Mouse (Mus musculus): ENCODE measurements at regions not wholly inside any gene's neighbourhood (a gene's known extent, or its start where the extent isn't known, plus 50 kb on each side); places are given as distances from the start of the nearest gene placed in this dataset.
A peak's percentile ranks its signal among the peaks of the same experiment; 100 is the strongest.

DNA sequence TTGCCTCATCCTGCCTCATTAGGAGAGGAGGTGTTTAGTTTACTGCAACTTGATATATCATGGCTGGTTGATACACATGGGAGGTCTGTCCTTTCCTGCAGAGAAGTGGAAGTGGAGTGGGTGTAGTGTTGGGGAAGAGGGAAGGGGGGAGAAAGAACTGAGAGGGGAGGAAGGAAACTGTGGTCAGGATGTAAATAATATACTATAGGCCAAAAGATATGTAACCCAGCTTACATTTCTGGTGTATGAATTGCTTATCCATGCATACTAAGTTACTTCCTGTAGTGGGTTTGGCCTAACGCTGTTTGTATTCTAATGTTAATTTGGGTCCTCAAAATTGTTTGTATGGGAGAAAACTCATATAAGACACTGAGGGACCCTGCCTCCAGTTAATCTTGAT, 289.6 kb downstream of the Cetn3 start:
- no peak for ATAC-seq (ENCODE audit: low read depth)
- 59% methylated on average over 1 of the region's 1 CpGs for WGBS (ENCODE audit: insufficient replicate concordance)
- H3K27ac ChIP-seq (ENCODE audit: low read length): no peak overlapping the region
- no peak overlapping the region for H3K9ac ChIP-seq (ENCODE audit: low read depth, low read length)
- no peaks in the 10 kb centered on the region for H3K36me3 ChIP-seq (ENCODE audit: control insufficient read depth, insufficient read depth)
- H3K4me1 ChIP-seq (ENCODE audit: control insufficient read depth, low read depth, low read length): no peaks in the 10 kb centered on the region
- H3K4me3 ChIP-seq (ENCODE audit: low read depth, low read length): no peak overlapping the region
- no peaks in the 10 kb centered on the region for H3K9me3 ChIP-seq (replicated peaks; ENCODE audit: control insufficient read depth, low read length)
- no peak overlapping the region for H3K4me2 ChIP-seq (ENCODE audit: low read depth, low read length)
- no peaks in the 10 kb centered on the region for H3K27me3 ChIP-seq (ENCODE audit: control insufficient read depth, insufficient read depth, low read depth, low read length)

GRCm38 (mm10) chr13:82073343-82073742, 290.5 kb downstream of the Cetn3 start:
- H3K27ac ChIP-seq (ENCODE audit: low read length): no peak overlapping the region
- H3K9me3 ChIP-seq (replicated peaks; ENCODE audit: control insufficient read depth, low read length): no peaks in the 10 kb centered on the region
- H3K9ac ChIP-seq (ENCODE audit: low read depth, low read length): no peak overlapping the region

DNA sequence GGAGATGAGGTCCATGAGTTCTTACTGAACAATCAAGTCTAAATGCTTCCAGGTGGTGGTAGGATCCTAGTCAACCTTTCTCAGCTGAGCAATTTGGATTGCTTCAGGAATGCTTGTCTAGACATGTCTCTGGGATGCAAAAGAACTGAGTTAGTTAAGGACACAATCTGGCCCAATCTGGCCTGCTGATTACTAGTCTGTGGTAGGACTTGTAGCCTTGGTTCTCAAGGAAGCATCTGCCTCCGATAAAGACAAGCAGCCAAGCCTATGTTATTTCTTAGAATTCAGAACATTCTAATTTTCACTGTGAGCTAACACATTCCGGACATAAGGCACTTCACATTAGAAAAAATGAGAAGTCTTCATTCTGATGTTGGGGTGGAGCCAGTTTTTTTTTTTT, 298.5 kb downstream of the Cetn3 start:
- Histone ChIP-seq H3K4me3 (ENCODE audit: low read depth, low read length) (no peak overlapping the region), H3K9ac (ENCODE audit: low read depth, low read length) (no peak overlapping the region), H3K4me1 (ENCODE audit: control insufficient read depth, low read depth, low read length) (no peaks in the 10 kb centered on the region), H3K27ac (ENCODE audit: low read length) (no peak overlapping the region), H3K27me3 (ENCODE audit: control insufficient read depth, insufficient read depth, low read depth, low read length) (no peaks in the 10 kb centered on the region), H3K9me3 (replicated peaks; ENCODE audit: control insufficient read depth, low read length) (no peaks in the 10 kb centered on the region), H3K4me2 (ENCODE audit: low read depth, low read length) (no peak overlapping the region), H3K36me3 (ENCODE audit: control insufficient read depth, insufficient read depth) (no peaks in the 10 kb centered on the region)
- no peak for ATAC-seq (ENCODE audit: low read depth)
- 71% methylated on average over 2 of the region's 2 CpGs for WGBS (ENCODE audit: insufficient replicate concordance)

More at GRCm38 (mm10) chr13:82073343-82073742, 290.5 kb downstream of the Cetn3 start:
- H3K4me3 ChIP-seq (ENCODE audit: low read depth, low read length): no peak overlapping the region
- H3K36me3 ChIP-seq (ENCODE audit: control insufficient read depth, insufficient read depth): no peaks in the 10 kb centered on the region
- H3K4me1 ChIP-seq (ENCODE audit: control insufficient read depth, low read depth, low read length): no peaks in the 10 kb centered on the region
- H3K4me2 ChIP-seq (ENCODE audit: low read depth, low read length): no peak overlapping the region
- no peaks in the 10 kb centered on the region for H3K27me3 ChIP-seq (ENCODE audit: control insufficient read depth, insufficient read depth, low read depth, low read length)
- ATAC-seq (ENCODE audit: low read depth): peak; percentile 53; the same call in 1 of the 2 replicates

DNA sequence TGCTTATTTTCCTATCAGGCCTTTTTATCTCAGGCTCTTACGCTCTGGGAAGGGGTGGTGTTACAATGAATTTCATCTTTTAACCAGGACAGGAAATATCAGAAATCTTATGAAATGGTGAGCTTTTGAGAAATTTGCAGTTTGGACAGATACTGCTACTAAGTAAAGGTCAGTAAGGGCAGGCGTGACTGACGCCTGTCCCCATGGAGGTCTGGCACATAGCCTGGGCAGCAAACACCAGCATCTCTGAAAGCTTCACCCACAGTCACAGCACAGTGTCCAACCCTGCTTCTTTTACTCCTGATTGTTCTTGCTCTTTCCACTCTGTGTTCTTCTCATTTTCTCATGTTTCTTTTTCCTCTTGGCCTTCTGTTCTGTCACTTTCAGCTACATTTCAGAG, 304.8 kb downstream of the Cetn3 start:
- Histone ChIP-seq H3K4me1 (ENCODE audit: control insufficient read depth, low read depth, low read length) (no peaks in the 10 kb centered on the region), H3K4me3 (ENCODE audit: low read depth, low read length) (no peak overlapping the region), H3K36me3 (ENCODE audit: control insufficient read depth, insufficient read depth) (no peaks in the 10 kb centered on the region), H3K9me3 (replicated peaks; ENCODE audit: control insufficient read depth, low read length) (no peaks in the 10 kb centered on the region), H3K4me2 (ENCODE audit: low read depth, low read length) (no peak overlapping the region), H3K27me3 (ENCODE audit: control insufficient read depth, insufficient read depth, low read depth, low read length) (no peaks in the 10 kb centered on the region), H3K9ac (ENCODE audit: low read depth, low read length) (no peak overlapping the region), H3K27ac (ENCODE audit: low read length) (no peak overlapping the region)
- ATAC-seq (ENCODE audit: low read depth): peak; percentile 55; the same call in 1 of the 2 replicates
- 59% methylated on average over 3 of the region's 3 CpGs for WGBS (ENCODE audit: insufficient replicate concordance)

DNA sequence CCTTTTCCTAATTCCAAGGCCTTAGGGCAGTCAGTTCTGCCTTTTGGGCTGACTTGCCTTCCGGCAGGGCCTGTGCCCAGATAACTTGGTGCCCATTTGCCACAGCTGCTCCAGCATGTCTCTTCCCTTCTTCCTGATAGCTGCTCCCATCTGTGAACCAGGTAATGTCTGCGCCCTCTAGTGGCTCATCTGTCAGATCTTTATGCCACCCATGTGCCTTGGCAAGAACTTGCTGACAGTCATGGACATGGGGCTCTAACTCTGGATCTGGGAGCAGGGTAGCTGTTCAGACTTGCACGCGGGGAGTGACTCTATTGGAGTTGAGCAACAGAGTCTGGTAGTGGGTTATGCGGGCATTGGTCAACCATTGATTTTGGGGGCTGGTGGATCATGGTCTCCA, 309.3 kb downstream of the Cetn3 start:
- H3K4me2 ChIP-seq (ENCODE audit: low read depth, low read length): no peak overlapping the region
- H3K27me3 ChIP-seq (ENCODE audit: control insufficient read depth, insufficient read depth, low read depth, low read length): no peaks in the 10 kb centered on the region
- H3K36me3 ChIP-seq (ENCODE audit: control insufficient read depth, insufficient read depth): no peaks in the 10 kb centered on the region
- no peak for ATAC-seq (ENCODE audit: low read depth)
- WGBS (ENCODE audit: insufficient replicate concordance): 62% methylated on average over 5 of the region's 5 CpGs
- no peak overlapping the region for H3K9ac ChIP-seq (ENCODE audit: low read depth, low read length)
- no peaks in the 10 kb centered on the region for H3K4me1 ChIP-seq (ENCODE audit: control insufficient read depth, low read depth, low read length)
- no peaks in the 10 kb centered on the region for H3K9me3 ChIP-seq (replicated peaks; ENCODE audit: control insufficient read depth, low read length)
- no peak overlapping the region for H3K4me3 ChIP-seq (ENCODE audit: low read depth, low read length)
- no peak overlapping the region for H3K27ac ChIP-seq (ENCODE audit: low read length)

- Histone ChIP-seq H3K4me3 (ENCODE audit: low read depth, low read length) (no peak overlapping the region), H3K9ac (ENCODE audit: low read depth, low read length) (no peak overlapping the region), H3K4me2 (ENCODE audit: low read depth, low read length) (no peak overlapping the region), H3K36me3 (ENCODE audit: control insufficient read depth, insufficient read depth) (no peaks in the 10 kb centered on the region), H3K4me1 (ENCODE audit: control insufficient read depth, low read depth, low read length) (no peaks in the 10 kb centered on the region), H3K27ac (ENCODE audit: low read length) (no peak overlapping the region), H3K9me3 (replicated peaks; ENCODE audit: control insufficient read depth, low read length) (no peaks in the 10 kb centered on the region), H3K27me3 (ENCODE audit: control insufficient read depth, insufficient read depth, low read depth, low read length) (no peaks in the 10 kb centered on the region)
- no peak for ATAC-seq (ENCODE audit: low read depth)
- WGBS (ENCODE audit: insufficient replicate concordance): 55% methylated on average over 2 of the region's 2 CpGs
These were observed 323.2 kb downstream of the Cetn3 start for GRCm38 (mm10) chr13:82106032-82106431.

GRCm38 (mm10) chr13:82129777-82130735, 347.2 kb downstream of the Cetn3 start:
- Histone ChIP-seq H3K27ac (ENCODE audit: low read length) (no peak overlapping the region), H3K9ac (ENCODE audit: low read depth, low read length) (no peak overlapping the region), H3K9me3 (replicated peaks; ENCODE audit: control insufficient read depth, low read length) (no peaks in the 10 kb centered on the region), H3K4me3 (ENCODE audit: low read depth, low read length) (no peak overlapping the region), H3K27me3 (ENCODE audit: control insufficient read depth, insufficient read depth, low read depth, low read length) (no peaks in the 10 kb centered on the region), H3K36me3 (ENCODE audit: control insufficient read depth, insufficient read depth) (no peaks in the 10 kb centered on the region), H3K4me1 (ENCODE audit: control insufficient read depth, low read depth, low read length) (no peaks in the 10 kb centered on the region), H3K4me2 (ENCODE audit: low read depth, low read length) (no peak overlapping the region)
- no peak for ATAC-seq (ENCODE audit: low read depth)
- WGBS (ENCODE audit: insufficient replicate concordance): 49% methylated on average over 7 of the region's 7 CpGs

Data from liver, embryonic 16.5 days (tissue).